Mouse (Mus musculus) left cerebral cortex, postnatal 4 days (tissue): ENCODE results near the gene B230217C12Rik. TPM values are rescaled to one million over a fixed set of nuclear protein-coding genes. Genes with fewer than 3 reads are reported as not detected.
A peak's percentile ranks its signal among the peaks of the same experiment; 100 is the strongest.

ENCODE experiments used
- DNase-seq: peaks from one replicate; pipeline ENCODE4 v3.0.0-alpha.2; 2022
- intact Hi-C: fragments of 180-260 bp; cut with DNase I; formaldehyde crosslinking; loops from one replicate; pipeline ENCODE4 v1.15.1; 2025
- total RNA-seq, 2 experiments: library from RNA; stranded (reverse); gene quantifications; 2 replicates each; pipeline ENCODE4 v1.2.3; 2021

Gene B230217C12Rik
- total RNA-seq, 2 experiments from 2014 or later: 27.1 to 29.0 TPM

GRCm38 (mm10) chr11:97808093-97808492, 32.5 kb upstream of the B230217C12Rik start:
- intact Hi-C loops: no loop called here
- no peak for DNase-seq

- intact Hi-C loops: no loop called here
- peak; percentile 78 for DNase-seq
Observed at GRCm38 (mm10) chr11:97808621-97809234, 31.9 kb upstream of the B230217C12Rik start.

DNA sequence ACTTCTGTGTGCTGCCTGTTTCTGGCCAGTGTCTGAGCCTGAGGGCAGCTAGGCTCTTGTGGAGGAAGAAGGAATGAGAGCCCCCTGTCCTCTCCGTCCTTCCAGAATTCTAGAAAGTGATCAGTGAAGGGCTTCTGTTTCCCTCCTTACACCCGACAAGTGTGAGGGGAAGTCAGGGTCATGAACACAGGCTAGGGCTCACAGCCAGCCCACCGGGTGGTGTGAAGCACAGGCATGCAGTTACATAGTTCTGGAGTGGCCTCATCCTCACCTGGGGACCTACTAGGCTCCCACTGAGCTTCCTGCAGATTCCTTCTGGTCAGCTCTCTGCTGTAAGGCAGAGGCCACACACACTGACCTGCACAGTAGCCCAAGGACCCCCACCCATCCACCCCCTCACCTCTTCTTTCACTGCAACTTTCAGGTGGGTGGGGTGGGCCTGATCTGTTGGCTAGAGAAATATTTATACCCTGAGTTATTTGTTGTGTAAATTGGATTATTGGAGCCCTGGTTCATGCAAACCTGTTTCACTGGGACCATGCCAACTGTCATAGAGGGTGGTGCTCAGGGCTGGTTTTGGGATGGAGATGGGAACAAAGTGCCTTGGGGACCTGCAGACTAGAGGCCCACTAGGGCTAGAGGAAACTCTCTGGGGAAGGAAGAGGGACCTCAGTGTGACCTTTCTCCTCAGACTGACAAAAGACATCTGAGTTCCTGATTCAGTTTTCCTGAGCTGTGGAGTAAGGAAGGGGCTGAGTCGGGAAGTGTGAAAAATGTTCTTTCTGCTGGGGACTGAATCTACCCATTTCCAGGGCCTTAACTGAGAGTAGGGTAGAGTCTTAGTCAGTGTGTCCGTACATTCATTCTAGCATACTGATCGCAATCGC, 31.1 kb upstream of the B230217C12Rik start:
- no peak for DNase-seq
- intact Hi-C loops: no loop called here

DNA sequence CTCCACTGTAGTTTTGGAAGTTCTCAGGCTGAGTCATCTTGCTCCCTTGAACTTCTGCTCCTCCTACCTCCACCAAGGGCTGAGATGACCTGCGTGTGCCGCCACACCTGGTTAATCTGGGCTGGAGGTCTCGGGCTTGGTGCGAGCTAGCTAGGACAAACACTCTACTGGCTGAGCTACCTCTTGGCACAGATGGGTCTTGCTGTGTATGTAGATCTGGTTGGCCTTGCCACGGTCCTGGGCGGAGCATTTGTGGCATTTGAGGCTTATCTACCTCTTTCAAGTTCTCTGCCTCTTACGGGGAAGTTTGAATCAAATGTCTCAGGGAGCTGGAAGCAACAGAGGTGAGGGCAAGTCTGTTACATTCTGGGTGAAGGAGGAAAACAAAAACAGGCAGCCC, 30.2 kb upstream of the B230217C12Rik start:
- DNase-seq: no peak
- intact Hi-C loops: no loop called here

GRCm38 (mm10) chr11:97810970-97811369, 29.6 kb upstream of the B230217C12Rik start:
- intact Hi-C loops: no loop called here
- DNase-seq: no peak

GRCm38 (mm10) chr11:97811569-97812362, 28.8 kb upstream of the B230217C12Rik start:
- no peak for DNase-seq
- intact Hi-C loops: no loop called here

DNA sequence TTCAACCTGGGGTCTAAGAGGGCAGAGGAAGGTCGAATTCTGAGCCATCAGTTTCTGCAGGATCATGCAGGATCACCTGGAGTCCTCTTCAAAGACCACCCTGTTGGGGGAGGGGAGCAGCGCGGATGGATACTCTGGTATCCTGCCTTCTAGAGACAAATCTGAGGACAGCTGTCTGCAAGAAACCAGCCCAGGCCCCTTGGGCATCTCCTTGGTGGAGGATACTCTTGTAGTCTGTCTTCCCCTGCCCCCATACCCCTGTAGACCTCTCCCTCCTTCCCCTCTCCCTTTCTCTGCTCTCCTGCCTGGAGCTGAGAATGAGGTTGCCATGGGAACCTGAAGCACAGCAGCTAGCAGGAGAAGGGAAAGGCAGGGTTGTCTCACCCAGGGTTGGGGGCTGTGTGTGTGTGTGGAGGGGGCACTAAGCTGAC, 28.1 kb upstream of the B230217C12Rik start:
- peak; percentile 56 for DNase-seq
- intact Hi-C loops: no loop called here

DNA sequence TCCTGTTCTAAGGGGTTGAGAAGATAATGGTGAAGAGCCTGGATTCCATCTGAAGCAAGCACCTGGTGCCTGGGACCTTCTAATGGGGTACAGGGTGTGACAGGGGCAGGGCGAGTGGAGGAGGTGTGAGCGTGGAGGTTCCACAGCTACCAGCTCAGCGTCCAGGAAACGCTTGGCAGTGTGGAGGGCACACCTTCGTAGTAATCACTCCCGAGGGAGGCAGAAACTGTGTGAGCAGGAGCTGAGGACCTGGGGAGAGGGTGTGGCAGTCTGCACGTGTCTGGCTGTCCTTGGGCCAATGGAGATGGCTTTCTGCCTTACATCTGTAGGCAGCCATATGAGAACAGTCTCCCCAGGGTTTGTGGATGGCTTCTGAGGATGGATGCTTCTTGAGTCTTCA, 27.5 kb upstream of the B230217C12Rik start:
- intact Hi-C loops: no loop called here
- DNase-seq: no peak

DNA sequence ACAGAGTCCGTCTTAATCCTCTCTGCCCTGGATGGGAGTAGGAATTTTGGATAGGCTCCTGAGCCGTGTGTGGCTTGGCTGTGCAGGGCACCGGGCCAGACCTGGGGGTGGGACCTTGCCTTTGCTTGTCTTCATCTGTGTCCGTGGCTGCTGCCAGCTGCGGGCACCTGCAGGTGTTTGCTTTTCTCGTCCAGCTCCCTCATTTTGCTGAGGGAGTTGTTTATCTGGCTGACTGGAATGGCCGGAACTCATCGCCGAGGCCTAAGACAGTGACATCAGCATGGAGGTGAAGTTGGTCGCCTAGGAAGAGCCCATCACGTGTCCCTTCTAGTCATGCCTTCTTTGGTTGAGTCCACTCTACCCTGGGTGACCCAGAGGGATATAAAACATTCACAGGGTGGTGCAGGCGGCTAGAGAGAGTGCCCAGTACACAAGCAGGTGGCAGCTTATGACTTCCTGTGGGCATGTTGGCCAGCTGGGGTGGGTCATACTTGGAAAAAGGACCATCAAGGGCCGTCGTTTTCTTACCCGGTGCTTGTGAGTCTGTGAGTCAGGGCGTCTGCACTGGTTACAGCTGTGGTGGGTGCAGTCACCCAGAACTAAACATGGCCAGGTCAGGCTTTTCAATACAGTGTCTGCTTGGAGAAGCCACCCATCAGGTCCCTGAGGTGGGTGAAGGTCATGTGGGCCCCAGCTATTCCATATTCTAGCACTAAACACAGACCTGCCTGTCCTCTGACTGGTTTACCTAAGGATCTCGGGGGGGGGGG, 26.6 kb upstream of the B230217C12Rik start:
- intact Hi-C loops: no loop called here

GRCm38 (mm10) chr11:97815736-97816135, 24.8 kb upstream of the B230217C12Rik start:
- intact Hi-C loops: no loop called here
- no peak for DNase-seq

More for the DNA sequence above, 26.6 kb upstream of the B230217C12Rik start:
- no peak for DNase-seq

- intact Hi-C loops: no loop called here
- DNase-seq: no peak
Observed at GRCm38 (mm10) chr11:97816176-97816575, 24.4 kb upstream of the B230217C12Rik start.

DNA sequence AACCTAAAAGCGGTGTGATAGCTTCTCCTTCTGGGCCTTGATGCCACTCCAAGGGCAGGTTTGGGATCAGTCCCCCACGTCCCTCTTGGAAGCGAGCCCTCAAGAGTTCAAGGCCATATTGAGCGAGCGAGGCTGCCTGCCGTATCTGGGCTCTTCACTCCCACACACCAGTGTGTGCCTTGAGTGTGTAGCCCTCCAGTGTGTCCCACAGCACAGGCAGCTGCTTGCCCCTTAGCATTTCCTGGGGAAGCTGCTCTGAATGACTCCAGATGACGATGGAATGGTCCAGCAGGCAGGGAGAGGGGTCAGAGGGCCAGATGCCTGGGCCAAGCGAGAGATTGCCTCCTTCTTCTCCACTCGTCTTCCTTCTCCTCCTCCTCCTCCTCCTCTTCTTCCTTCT, 23.7 kb upstream of the B230217C12Rik start:
- DNase-seq: no peak
- intact Hi-C loops: no loop called here

- intact Hi-C loops: no loop called here
- DNase-seq: no peak
Observed at GRCm38 (mm10) chr11:97817379-97817778, 23.2 kb upstream of the B230217C12Rik start.

- DNase-seq: no peak
- intact Hi-C loops: no loop called here
Observed at GRCm38 (mm10) chr11:97818003-97818402, 22.6 kb upstream of the B230217C12Rik start.

GRCm38 (mm10) chr11:97818571-97818970, 22.0 kb upstream of the B230217C12Rik start:
- DNase-seq: peak; percentile 77
- intact Hi-C loops: no loop called here

GRCm38 (mm10) chr11:97819102-97819501, 21.5 kb upstream of the B230217C12Rik start:
- DNase-seq: no peak
- intact Hi-C loops: no loop called here

DNA sequence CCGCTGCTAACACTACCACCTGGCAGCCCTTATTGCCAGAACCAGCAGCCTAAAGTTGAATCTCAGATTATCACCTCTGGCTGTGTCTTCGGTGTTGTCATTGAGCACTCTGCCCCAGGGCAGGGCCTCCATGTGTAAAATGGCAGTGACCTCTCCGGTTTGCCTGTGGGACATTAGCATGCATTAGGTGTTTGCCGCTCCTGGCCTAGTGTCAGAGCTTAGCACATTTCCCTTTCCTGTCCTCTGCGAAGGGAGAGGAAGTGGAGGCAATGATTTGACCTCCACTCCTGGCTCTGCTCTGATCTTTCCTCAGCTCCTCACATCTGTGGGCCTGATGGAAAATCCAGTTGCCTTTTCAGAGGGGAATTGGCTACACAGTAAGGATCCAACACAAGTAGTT, 20.7 kb upstream of the B230217C12Rik start:
- no peak for DNase-seq
- intact Hi-C loops: no loop called here

- intact Hi-C loops: no loop called here
- no peak for DNase-seq
Observed at GRCm38 (mm10) chr11:97820840-97821239, 19.7 kb upstream of the B230217C12Rik start.

DNA sequence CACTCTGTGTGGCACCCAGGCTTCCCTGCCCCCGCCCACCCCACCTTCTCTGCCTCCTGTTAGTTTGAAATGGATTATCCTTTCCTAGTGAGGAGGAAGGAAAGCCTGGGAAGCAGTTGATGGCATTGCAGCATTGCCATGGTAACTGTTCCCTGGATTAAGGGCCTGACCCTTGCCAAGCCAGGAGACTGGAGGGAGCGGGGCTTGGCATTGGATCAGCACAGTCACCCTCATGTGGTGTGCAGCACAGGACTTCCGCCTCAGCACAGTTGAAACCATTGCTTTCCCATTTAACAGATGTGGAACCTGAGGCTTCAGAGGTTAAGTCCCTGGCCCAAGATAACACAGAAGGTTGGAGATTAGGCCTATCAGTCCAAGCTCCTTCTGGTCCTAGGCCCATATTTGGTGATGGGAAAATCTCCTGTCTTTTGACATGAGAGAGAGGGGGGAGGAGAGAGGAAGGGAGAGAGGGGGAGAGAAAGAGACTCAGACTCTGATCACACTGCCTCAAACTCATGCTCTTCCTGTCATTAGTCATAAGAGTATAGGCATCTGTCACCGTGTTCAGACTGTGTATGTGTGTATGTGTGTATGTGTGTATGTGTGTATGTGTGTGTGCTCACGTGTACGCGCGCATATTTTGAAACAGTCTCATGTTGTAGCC, 19.0 kb upstream of the B230217C12Rik start:
- DNase-seq: no peak
- intact Hi-C loops: no loop called here
